Mouse (Mus musculus) hindbrain, embryonic 16.5 days (tissue): ENCODE results near the gene Rapgef5. TPM values are rescaled to one million over a fixed set of nuclear protein-coding genes. Genes with fewer than 3 reads are reported as not detected.

Experiments used
- ATAC-seq: fragments of 200-750 bp; cut with Nextera tagmentation; 2 replicates; pipeline ENCODE4 v1.8.0; 2017; ENCODE audit warnings: moderate TSS enrichment, moderate library complexity
- H3K27ac ChIP-seq: fragments of 300-500 bp; sonication (generic); 2 replicates; pipeline ENCODE4 v1.5.1; 2014; ENCODE audit warnings: low read depth, mild to moderate bottlenecking, control low read depth, low read length, moderate library complexity
- H3K27me3 ChIP-seq: fragments of 300-500 bp; sonication (generic); replicated peaks from 2 replicates; pipeline ENCODE4 v1.6.1; 2014; ENCODE audit warnings: low read length; ENCODE audit not compliant: control insufficient read depth, insufficient read depth
- H3K36me3 ChIP-seq: fragments of 300-500 bp; sonication (generic); 2 replicates; pipeline ENCODE4 v1.6.1; 2014; ENCODE audit warnings: mild to moderate bottlenecking, low read length, moderate library complexity, mixed read lengths; ENCODE audit not compliant: control insufficient read depth, insufficient read depth
- H3K4me1 ChIP-seq: fragments of 300-500 bp; sonication (generic); 2 replicates; pipeline ENCODE4 v1.6.1; 2014; ENCODE audit warnings: low read depth, low read length; ENCODE audit not compliant: control insufficient read depth, insufficient read depth
- H3K4me2 ChIP-seq: fragments of 300-500 bp; sonication (generic); 2 replicates; pipeline ENCODE4 v1.6.1; 2014; ENCODE audit warnings: mild to moderate bottlenecking, low read length, control low read depth, moderate library complexity
- H3K4me3 ChIP-seq: fragments of 300-500 bp; sonication (generic); 2 replicates; pipeline ENCODE4 v1.5.1; 2014; ENCODE audit warnings: mild to moderate bottlenecking, low read length, control low read depth, moderate library complexity
- H3K9ac ChIP-seq: fragments of 300-500 bp; sonication (generic); 2 replicates; pipeline ENCODE4 v1.6.1; 2014; ENCODE audit warnings: low read depth, mild to moderate bottlenecking, control low read depth, low read length, moderate library complexity
- H3K9me3 ChIP-seq: fragments of 300-500 bp; sonication (generic); 2 replicates; pipeline ENCODE4 v1.6.1; 2014; ENCODE audit warnings: mild to moderate bottlenecking, low read length, moderate library complexity; ENCODE audit not compliant: control insufficient read depth
- WGBS: fragments of 180-500 bp; shearing (Covaris S2); extraction: QIAGEN DNeasy Blood & Tissue Kit; methylation state at CpG from one replicate; pipeline ENCODE4 v1.1.7; 2014; 5-methylcytosine and 5-hydroxymethylcytosine counted together
- polyA plus RNA-seq: library from polyadenylated mRNA; unstranded; fragments of >200 nt; fragmentation: Nextera tagmentation; extraction: Ambion mirVana; gene quantifications from 2 replicates; pipeline ENCODE4 v1.2.1, GENCODE M21; 2015

Gene Rapgef5
- polyA plus RNA-seq, 1 experiment from 2014 or later, result 31.9 TPM

DNA sequence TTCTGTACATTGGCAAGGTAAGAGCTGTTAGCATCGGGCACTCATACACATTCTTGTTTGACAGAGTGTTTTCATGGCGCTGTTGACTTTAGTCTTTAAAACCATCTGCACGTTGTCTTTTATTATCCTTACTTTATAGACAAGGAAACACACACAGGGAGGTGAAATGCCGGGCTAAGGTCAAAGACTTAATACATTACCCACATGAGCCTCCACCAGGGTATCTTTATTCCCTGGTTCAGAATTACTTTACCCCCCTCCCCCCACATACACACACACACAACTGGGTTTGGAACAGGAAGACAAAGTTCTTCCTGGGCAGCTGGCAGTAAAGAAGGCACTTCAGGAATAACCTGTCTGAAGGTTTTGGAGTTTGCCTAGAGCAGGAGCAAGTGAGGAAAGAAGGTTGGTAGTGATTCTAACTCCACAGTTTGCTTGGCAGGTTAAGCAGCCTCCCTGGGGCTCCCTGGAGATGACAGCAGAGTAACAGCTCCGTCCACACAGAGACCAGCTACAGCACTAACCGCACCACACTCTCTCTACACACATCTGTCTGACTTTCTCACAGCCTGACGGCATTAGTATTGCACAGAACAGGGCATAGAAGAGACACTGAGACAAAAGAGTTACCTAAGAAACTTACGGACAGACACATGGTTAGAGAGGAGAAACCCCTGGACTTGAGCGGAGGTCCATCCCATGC is 8.2 kb downstream of the Rapgef5 start:
- WGBS, result 83% methylated on average over 9 of the region's 9 CpGs
- Histone ChIP-seq H3K9ac (no peak overlapping the region), H3K4me1 (no peaks in the 10 kb centered on the region), H3K9me3 (no peaks in the 10 kb centered on the region), H3K4me3 (no peak overlapping the region), H3K27me3 (no peaks in the 10 kb centered on the region), H3K4me2 (no peak overlapping the region), H3K27ac (no peak overlapping the region), H3K36me3 (no peaks in the 10 kb centered on the region)
- ATAC-seq, result no peak

DNA sequence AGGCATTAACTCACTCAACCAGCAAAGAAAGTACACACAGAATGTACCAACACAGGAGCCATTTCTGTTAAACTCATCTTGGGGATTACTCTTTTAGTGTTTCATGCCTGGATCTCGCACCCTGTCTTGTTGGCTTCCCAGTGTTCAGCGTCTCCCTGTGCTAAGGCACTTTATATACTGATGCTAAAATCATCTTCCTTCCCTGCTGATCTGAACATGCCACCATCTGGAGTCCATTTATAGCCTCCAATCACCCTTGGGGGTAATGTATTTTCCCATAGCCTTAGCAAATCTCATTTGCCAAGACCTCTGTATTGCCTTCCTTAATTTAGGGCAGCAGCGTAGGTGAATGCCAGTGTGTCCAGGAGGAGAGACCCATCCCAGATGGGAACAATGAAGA is 11.6 kb downstream of the Rapgef5 start:
- ATAC-seq, result 0 out of 2 replicates have a peak, but pooled peaks have one; percentile 6
- Histone ChIP-seq H3K36me3 (no peaks in the 10 kb centered on the region), H3K4me2 (no peak overlapping the region), H3K9me3 (no peaks in the 10 kb centered on the region), H3K27ac (no peak overlapping the region), H3K9ac (no peak overlapping the region), H3K4me3 (no peak overlapping the region), H3K4me1 (no peaks in the 10 kb centered on the region), H3K27me3 (peaks cover 2% of the 10 kb centered on the region)
- WGBS, result 53% methylated on average over 3 of the region's 3 CpGs

DNA sequence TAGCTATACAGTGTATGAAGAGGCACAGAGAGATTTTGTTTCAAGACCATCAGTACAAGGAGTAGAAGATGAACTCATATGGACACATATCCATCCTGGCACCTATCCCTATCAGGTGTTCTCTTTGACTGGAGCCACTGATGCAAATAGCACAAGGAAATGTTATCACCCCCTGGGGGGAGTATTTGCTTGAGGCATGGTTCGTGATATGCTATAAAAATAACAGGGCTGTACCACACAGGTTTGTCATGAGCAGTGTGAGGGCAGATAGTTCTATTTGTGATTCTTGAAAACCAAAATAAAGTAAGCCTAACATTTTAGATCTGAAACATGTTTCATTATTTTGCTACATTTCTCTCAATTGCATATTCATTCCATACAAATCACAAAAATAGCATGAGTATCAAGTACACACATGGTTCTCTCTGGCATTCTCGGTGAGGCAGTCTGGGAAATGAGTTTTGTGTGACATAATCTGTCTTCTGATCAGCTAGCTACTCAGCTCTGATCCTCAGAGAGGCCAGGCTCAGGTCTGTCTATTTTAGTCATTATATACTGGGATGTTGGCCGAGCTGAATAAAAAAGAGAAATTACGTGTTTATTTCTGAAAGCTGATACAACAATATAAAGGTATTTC is 12.3 kb downstream of the Rapgef5 start:
- Histone ChIP-seq H3K27ac (no peak overlapping the region), H3K27me3 (peaks cover 2% of the 10 kb centered on the region), H3K4me2 (no peak overlapping the region), H3K4me3 (no peak overlapping the region), H3K9ac (no peak overlapping the region), H3K36me3 (no peaks in the 10 kb centered on the region), H3K9me3 (no peaks in the 10 kb centered on the region), H3K4me1 (no peaks in the 10 kb centered on the region)
- whole genome bisulfite sequencing, result 74% methylated on average over 4 of the region's 4 CpGs
- ATAC-seq, result 0 out of 2 replicates have a peak, but pooled peaks have one; percentile 34

DNA sequence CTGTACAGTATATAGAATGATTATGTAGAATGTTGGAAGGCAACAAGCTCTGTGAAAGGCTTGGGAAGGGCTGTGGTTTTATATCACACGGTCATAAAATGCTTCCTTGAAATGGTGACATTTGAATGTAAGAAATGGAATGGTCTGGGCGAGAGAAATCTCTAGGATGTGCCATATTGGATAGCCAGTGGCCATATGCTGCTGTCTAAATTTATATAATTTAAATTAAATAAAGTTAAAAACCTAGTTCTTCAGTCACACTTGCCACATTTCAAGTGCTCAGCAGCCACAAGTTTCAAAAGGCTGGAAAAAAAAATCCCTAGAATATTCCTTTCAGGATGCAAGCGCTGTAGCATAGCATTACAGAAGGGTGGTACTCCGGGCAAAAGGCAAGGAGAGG is 14.8 kb downstream of the Rapgef5 start:
- H3K27me3 ChIP-seq, result peaks cover 6% of the 10 kb centered on the region
- no peak overlapping the region for H3K4me2 ChIP-seq
- H3K4me3 ChIP-seq, result no peak overlapping the region
- H3K36me3 ChIP-seq, result no peaks in the 10 kb centered on the region
- no peaks in the 10 kb centered on the region for H3K9me3 ChIP-seq
- H3K9ac ChIP-seq, result no peak overlapping the region
- ATAC-seq, result no peak
- H3K27ac ChIP-seq, result no peak overlapping the region
- peaks cover 6% of the 10 kb centered on the region for H3K4me1 ChIP-seq
- WGBS, result 87% methylated on average over 4 of the region's 4 CpGs

DNA sequence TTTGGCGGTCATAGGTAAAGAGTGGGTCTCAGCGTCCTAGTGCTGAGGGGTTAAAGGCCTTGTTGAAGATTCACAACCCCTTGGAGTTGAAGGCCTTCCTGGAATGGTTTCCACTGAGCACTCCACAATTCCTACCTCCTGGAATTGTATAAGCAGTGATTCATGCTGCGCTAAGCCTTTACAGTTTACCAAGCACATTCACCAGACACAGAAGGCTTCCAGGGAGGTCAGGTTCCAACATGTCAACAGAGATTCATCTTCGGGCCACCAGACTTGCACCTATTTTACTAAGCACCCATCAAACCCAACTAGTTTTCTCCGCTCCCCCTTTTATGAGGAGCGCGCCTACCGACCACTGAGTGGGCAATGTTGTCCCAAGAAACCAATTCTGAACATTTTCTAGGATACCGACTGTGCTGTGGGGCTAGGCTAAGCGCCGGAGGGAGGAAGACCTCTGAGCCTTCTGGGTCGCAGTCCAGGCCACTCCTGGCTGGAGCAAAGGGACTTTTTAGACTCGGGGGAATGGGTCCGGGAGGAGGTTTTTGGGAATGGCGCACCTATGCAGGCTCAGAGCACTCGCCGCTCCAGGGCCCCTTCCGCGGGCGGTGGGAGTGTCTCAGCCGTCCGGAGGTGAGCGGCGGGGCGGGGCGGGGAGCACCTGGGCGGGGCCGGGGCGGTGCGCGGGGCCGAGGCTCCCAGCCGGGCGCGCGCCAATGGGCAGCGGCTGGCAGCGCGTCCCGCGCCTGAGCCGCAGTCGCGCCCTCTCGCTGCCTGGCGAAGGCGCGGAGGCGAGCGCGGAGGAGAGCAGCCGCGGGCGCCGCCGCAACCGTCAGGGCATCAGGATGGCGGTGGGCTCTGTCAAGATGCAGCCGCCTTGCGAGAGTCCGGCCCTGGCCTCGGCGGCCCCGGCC is 17.2 kb downstream of the Rapgef5 start:
- Histone ChIP-seq H3K27me3 (peaks cover 6% of the 10 kb centered on the region), H3K4me3 (peak overlapping the region; percentile 78), H3K4me2 (peak overlapping the region; percentile 92), H3K9me3 (no peaks in the 10 kb centered on the region), H3K4me1 (peaks cover 6% of the 10 kb centered on the region), H3K36me3 (no peaks in the 10 kb centered on the region), H3K27ac (no peak overlapping the region), H3K9ac (peak overlapping the region; percentile 82)
- 5% methylated on average over 45 of the region's 64 CpGs for WGBS
- peak; percentile 87 for ATAC-seq

DNA sequence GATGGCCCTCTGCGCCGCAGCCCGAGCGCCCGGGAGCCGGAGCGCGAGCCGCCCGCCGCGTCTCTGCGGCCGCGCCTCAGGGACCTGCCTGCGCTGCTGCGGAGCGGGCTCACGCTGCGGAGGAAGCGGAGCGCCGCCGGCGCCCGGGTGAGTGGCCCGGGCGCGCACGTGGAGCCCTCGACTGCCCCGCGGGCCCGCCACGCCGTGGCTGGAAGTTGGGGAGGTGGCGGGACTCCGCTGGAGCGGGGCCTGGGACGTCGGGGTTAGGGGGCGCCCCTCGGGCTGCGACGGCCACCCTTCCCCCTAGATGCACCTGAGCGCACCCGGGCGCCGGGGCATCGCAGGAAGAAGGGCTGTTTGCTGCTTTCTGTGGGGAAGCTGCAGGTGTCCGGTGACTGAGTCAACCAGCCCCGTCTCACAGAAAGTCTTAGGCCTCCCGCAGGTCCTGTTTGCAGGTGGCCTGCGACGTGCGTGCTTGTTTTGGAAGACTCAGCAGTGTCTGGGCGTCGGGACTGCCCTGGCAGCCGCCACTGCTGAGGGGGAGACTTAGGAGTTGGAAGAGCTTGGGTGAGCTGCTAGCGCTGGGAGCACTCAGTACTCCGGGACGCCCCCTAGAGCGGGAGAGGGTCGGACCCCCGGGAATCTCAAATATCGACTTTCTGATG is 17.9 kb downstream of the Rapgef5 start:
- Histone ChIP-seq H3K27ac (no peak overlapping the region), H3K9me3 (no peaks in the 10 kb centered on the region), H3K9ac (peak overlapping the region; percentile 82), H3K4me3 (peak overlapping the region; percentile 78), H3K4me2 (peak overlapping the region; percentile 92), H3K27me3 (peaks cover 6% of the 10 kb centered on the region), H3K4me1 (peaks cover 6% of the 10 kb centered on the region), H3K36me3 (no peaks in the 10 kb centered on the region)
- 0% methylated on average over 38 of the region's 66 CpGs for WGBS
- peak; percentile 78 for ATAC-seq

DNA sequence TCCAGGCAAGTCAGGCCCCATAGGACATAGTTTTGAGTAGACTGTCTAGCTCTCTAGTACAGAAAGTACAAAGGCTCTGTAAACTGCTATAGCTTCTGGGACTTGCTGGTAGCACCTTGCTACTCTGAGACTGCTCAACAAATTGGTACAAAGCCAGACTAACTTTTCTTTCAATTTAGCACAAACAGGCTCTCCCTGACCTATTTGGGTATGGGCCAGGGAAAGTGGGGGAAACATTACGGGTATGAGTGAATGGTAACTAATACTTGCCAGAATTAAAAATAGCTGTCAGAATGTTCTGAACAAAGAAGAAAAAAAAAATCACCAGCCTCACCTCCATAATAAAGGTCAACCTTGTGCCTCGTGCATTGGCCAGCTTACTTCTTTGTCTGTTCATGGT is 24.1 kb downstream of the Rapgef5 start:
- no peak for ATAC-seq
- WGBS, result 70% methylated on average over 2 of the region's 2 CpGs

DNA sequence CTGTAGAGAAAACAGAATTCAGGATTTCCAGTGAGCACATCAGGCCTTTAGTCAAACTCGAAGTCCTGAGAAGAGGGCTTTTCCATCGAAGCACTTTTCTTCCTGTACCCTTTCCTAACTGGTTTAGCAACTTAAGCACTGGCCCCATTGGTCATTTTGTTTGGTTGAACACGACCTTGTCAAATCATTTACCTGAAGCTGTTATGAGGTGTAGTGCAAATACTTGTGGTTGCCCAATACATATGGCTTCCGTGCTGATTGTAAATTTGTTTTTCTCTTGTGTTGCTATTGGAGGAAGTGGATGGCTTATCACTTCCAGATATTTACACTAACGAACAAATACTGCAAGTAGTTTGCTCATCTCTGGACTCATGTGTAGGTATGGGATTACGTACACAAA is 29.0 kb downstream of the Rapgef5 start:
- no peak overlapping the region for H3K4me2 ChIP-seq
- H3K9ac ChIP-seq, result no peak overlapping the region
- H3K4me3 ChIP-seq, result no peak overlapping the region
- no peaks in the 10 kb centered on the region for H3K9me3 ChIP-seq
- ATAC-seq, result no peak
- H3K27me3 ChIP-seq, result no peaks in the 10 kb centered on the region
- H3K36me3 ChIP-seq, result no peaks in the 10 kb centered on the region
- WGBS, result 91% methylated on average over 6 of the region's 6 CpGs
- no peaks in the 10 kb centered on the region for H3K4me1 ChIP-seq
- H3K27ac ChIP-seq, result no peak overlapping the region

More for the DNA sequence above, 24.1 kb downstream of the Rapgef5 start:
- no peak overlapping the region for H3K4me2 ChIP-seq
- no peak overlapping the region for H3K9ac ChIP-seq
- no peaks in the 10 kb centered on the region for H3K4me1 ChIP-seq
- H3K27ac ChIP-seq, result no peak overlapping the region
- peaks cover 2% of the 10 kb centered on the region; the same call in 1 of the 2 replicates for H3K27me3 ChIP-seq
- no peaks in the 10 kb centered on the region for H3K9me3 ChIP-seq
- no peak overlapping the region for H3K4me3 ChIP-seq
- H3K36me3 ChIP-seq, result no peaks in the 10 kb centered on the region
